Mouse (Mus musculus) cerebellum, adult 18-20 months (tissue): ENCODE measurements around the gene 4931428F04Rik.
A peak's percentile ranks its signal among the peaks of the same experiment; 100 is the strongest.

ENCODE experiments used
- DNase-seq, 2 experiments: peaks; one replicate each; pipeline ENCODE4 v3.0.0; 2021

The 4931428F04Rik gene

GRCm38 (mm10) chr8:105306146-105306691, 16.6 kb upstream of the 4931428F04Rik start:
- DNase-seq: peak in 1 of 2 experiments; percentile 39

GRCm38 (mm10) chr8:105305211-105306145, 15.8 kb upstream of the 4931428F04Rik start, which contains the start of gene Elmo3:
Gene Elmo3, plus strand, starts transcription at chr8:105305601.
- DNase-seq: peak; percentile 76 to 80

GRCm38 (mm10) chr8:105304325-105305210, 14.9 kb upstream of the 4931428F04Rik start:
- no peak for DNase-seq

- no peak for DNase-seq
Measured at GRCm38 (mm10) chr8:105303874-105304273, 14.2 kb upstream of the 4931428F04Rik start.

- DNase-seq: no peak
Measured at GRCm38 (mm10) chr8:105303396-105303795, 13.7 kb upstream of the 4931428F04Rik start.

GRCm38 (mm10) chr8:105299962-105300361, 10.3 kb upstream of the 4931428F04Rik start:
- DNase-seq: no peak

- no peak for DNase-seq
Measured at GRCm38 (mm10) chr8:105298351-105299252, 8.9 kb upstream of the 4931428F04Rik start.

GRCm38 (mm10) chr8:105297511-105298192, 8.0 kb upstream of the 4931428F04Rik start, which contains the start of gene E2f4:
Gene E2f4, plus strand, starts transcription at chr8:105297663.
- DNase-seq: peak; percentile 93 to 95

GRCm38 (mm10) chr8:105295895-105296573, 6.4 kb upstream of the 4931428F04Rik start, which contains the start of gene Exoc3l:
Gene Exoc3l, minus strand, starts transcription at chr8:105296101.
- no peak for DNase-seq

GRCm38 (mm10) chr8:105295256-105295655, 5.6 kb upstream of the 4931428F04Rik start:
- no peak for DNase-seq

GRCm38 (mm10) chr8:105294776-105295175, 5.1 kb upstream of the 4931428F04Rik start:
- peak in 1 of 2 experiments; percentile 13 for DNase-seq

GRCm38 (mm10) chr8:105293405-105293804, 3.7 kb upstream of the 4931428F04Rik start:
- DNase-seq: peak; percentile 79 to 81

GRCm38 (mm10) chr8:105292471-105292870, 2.8 kb upstream of the 4931428F04Rik start:
- DNase-seq: peak; percentile 33 to 50

GRCm38 (mm10) chr8:105291802-105292201, 2.1 kb upstream of the 4931428F04Rik start:
- DNase-seq: peak in 1 of 2 experiments; percentile 30

- peak; percentile 23 to 43 for DNase-seq
Measured at GRCm38 (mm10) chr8:105291364-105291763, 1.7 kb upstream of the 4931428F04Rik start.

GRCm38 (mm10) chr8:105290554-105291314, 1.1 kb upstream of the 4931428F04Rik start:
- peak; percentile 92 for DNase-seq

GRCm38 (mm10) chr8:105288958-105289732, 519 bp downstream of the 4931428F04Rik start:
- peak; percentile 95 to 98 for DNase-seq

GRCm38 (mm10) chr8:105288231-105288630, 1.4 kb downstream of the 4931428F04Rik start:
- DNase-seq: no peak

GRCm38 (mm10) chr8:105286907-105287306, 2.8 kb downstream of the 4931428F04Rik start:
- no peak for DNase-seq
